ENCODE assay signal across 16 mouse cellular contexts in genomic region chr14:57975656-57976055, GRCm38 (mm10).
"Had no signal": no experiment of that assay in that cellular context is flagged by ENCODE, and none has a peak within 500 bp of the region (broad histone marks: within the 10 kb centered on the region; RNA-seq: fewer than 3 reads in every experiment).

No protein-coding gene starts in this region.

- H3K4me2 ChIP-seq: kidney, embryonic 15.5 days; liver, embryonic 13.5 days; midbrain, embryonic 13.5 days had no signal

- DNase-seq: kidney, adult 8-10 months; kidney, postnatal 10 days; kidney, postnatal 36 days; layer of hippocampus, postnatal 36 days; liver, embryonic 13.5 days; lung, adult 2 months; lung, postnatal 10 days; lung, postnatal 36 days; thymus, adult 18-20 months; thymus, postnatal 4 days had no signal

- H3K36me3 ChIP-seq: kidney, embryonic 15.5 days; liver, embryonic 13.5 days; midbrain, embryonic 10.5 days; midbrain, embryonic 13.5 days had no signal

- H3K27ac ChIP-seq: kidney, embryonic 15.5 days; left cerebral cortex, adult 2 months; liver, embryonic 13.5 days; midbrain, embryonic 10.5 days; midbrain, embryonic 13.5 days had no signal

- H3K27me3 ChIP-seq: kidney, embryonic 15.5 days; liver, embryonic 13.5 days; megakaryocyte, embryonic 14.5 days; midbrain, embryonic 13.5 days had no signal

- H3K4me3 ChIP-seq: kidney, embryonic 15.5 days; left cerebral cortex, adult 2 months; liver, embryonic 13.5 days; megakaryocyte, embryonic 14.5 days; midbrain, embryonic 10.5 days; midbrain, embryonic 13.5 days had no signal

- H3K9ac ChIP-seq: kidney, embryonic 15.5 days; liver, embryonic 13.5 days; midbrain, embryonic 13.5 days had no signal

- H3K4me1 ChIP-seq: liver, embryonic 13.5 days had no signal

- H3K9me3 ChIP-seq: kidney, embryonic 15.5 days; liver, embryonic 13.5 days; megakaryocyte, embryonic 14.5 days; midbrain, embryonic 10.5 days; midbrain, embryonic 13.5 days had no signal

- ATAC-seq: midbrain, embryonic 13.5 days; midbrain, embryonic 16.5 days had no signal
